Mouse (Mus musculus) midbrain, embryonic 16.5 days (tissue): ENCODE results near the gene Magea3. TPM values are rescaled to one million over a fixed set of nuclear protein-coding genes. Genes with fewer than 3 reads are reported as not detected.
"Not testable (repeated sequence)": the region's sequence is repeated elsewhere in the genome, so short reads cannot be mapped to it uniquely, and the experiment has no call there.

Source experiments
- ATAC-seq: fragments of 200-750 bp; cut with Nextera tagmentation; 2 replicates; pipeline ENCODE4 v1.8.0; 2017; ENCODE audit warnings: moderate TSS enrichment
- H3K27ac ChIP-seq: fragments of 300-500 bp; sonication (generic); 2 replicates; pipeline ENCODE4 v1.5.1; 2014; ENCODE audit warnings: mild to moderate bottlenecking, low read length, mixed read lengths
- H3K27me3 ChIP-seq: fragments of 300-500 bp; sonication (generic); 2 replicates; pipeline ENCODE4 v1.6.1; 2014; ENCODE audit warnings: low read depth, low read length, mixed read lengths; ENCODE audit not compliant: control insufficient read depth, insufficient read depth
- H3K36me3 ChIP-seq: fragments of 300-500 bp; sonication (generic); 2 replicates; pipeline ENCODE4 v1.6.1; 2014; ENCODE audit warnings: mild to moderate bottlenecking, low read length, moderate library complexity, mixed read lengths; ENCODE audit not compliant: control insufficient read depth, insufficient read depth
- H3K4me1 ChIP-seq: fragments of 300-500 bp; sonication (generic); 2 replicates; pipeline ENCODE4 v1.6.1; 2014; ENCODE audit warnings: mild to moderate bottlenecking, low read length, mixed read lengths; ENCODE audit not compliant: control insufficient read depth, insufficient read depth
- H3K4me2 ChIP-seq: fragments of 300-500 bp; sonication (generic); 2 replicates; pipeline ENCODE4 v1.6.1; 2014; ENCODE audit warnings: mild to moderate bottlenecking, low read length, mixed read lengths
- H3K4me3 ChIP-seq: fragments of 300-500 bp; sonication (generic); 2 replicates; pipeline ENCODE4 v1.5.1; 2014; ENCODE audit warnings: low read depth, mild to moderate bottlenecking, low read length, moderate library complexity, mixed read lengths
- H3K9ac ChIP-seq: fragments of 300-500 bp; sonication (generic); 2 replicates; pipeline ENCODE4 v1.6.1; 2014; ENCODE audit warnings: low read depth, low read length, mixed read lengths
- H3K9me3 ChIP-seq: fragments of 300-500 bp; sonication (generic); replicated peaks from 2 replicates; pipeline ENCODE4 v1.6.1; 2014; ENCODE audit warnings: mild to moderate bottlenecking, low read length, mixed read lengths; ENCODE audit not compliant: control insufficient read depth, poor library complexity, severe bottlenecking
- WGBS: fragments of 180-500 bp; shearing (Covaris S2); extraction: QIAGEN DNeasy Blood & Tissue Kit; methylation state at CpG from one replicate; pipeline ENCODE4 v1.1.7; 2014; 5-methylcytosine and 5-hydroxymethylcytosine counted together
- polyA plus RNA-seq: library from polyadenylated mRNA; unstranded; fragments of >200 nt; fragmentation: Nextera tagmentation; extraction: Ambion mirVana; gene quantifications from 2 replicates; pipeline ENCODE4 v1.2.1, GENCODE M21; 2015

The Magea3 gene
- polyA plus RNA-seq: not detected in 2 replicates

DNA sequence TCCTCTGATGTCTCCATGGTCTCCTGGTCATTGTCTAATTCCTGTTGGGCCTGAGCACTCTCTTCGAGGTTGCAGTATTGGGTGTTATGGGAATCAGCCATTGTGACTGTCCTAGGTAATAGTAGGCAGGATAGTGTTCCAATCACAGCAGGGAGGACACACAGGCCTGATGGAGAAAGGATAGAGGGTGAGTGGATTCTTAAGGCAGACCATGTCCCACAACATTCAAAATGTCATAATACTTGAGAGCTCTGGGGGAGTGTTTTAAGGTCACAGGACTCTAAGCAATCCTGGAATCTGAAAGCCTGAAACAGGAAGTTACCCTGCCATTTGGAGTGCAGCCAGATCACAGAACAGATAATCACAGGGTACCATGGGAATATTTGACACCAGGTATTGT, at the start of gene Magea3:
TSS of gene Magea3 (minus strand) at position 101 of the 400 bp plus-strand sequence.
- H3K27ac ChIP-seq, H3K36me3 ChIP-seq, H3K4me2 ChIP-seq, ATAC-seq, H3K27me3 ChIP-seq, H3K4me1 ChIP-seq, H3K4me3 ChIP-seq, H3K9me3 ChIP-seq, H3K9ac ChIP-seq: not testable (repeated sequence)
- 40% methylated on average over 1 of the region's 1 CpGs for WGBS

DNA sequence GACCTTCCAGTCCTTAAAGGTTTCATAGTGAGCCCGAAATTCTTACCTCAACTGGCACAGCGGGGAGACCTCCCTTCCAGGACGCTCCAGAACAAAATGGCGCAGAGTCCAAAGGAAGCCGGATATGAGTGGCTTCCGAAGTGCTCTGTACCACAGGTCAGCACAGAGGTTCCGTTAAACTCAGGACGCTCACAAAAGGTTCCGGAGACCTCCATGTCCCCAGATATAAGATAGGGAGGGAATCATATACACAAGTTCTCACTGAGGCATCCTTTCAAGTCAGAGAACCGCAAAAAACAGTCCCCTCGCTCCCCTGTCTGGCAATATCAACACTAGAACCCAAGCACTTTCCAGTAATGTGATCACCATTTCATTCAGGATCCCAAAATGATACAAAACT, 46.4 kb upstream of the Magea3 start, which contains the start of gene Magea8:
TSS of gene Magea8 (minus strand) at position 101 of the 400 bp plus-strand sequence.
- H3K4me2 ChIP-seq, H3K27ac ChIP-seq, H3K4me3 ChIP-seq, H3K9me3 ChIP-seq, H3K4me1 ChIP-seq, H3K27me3 ChIP-seq, ATAC-seq, H3K9ac ChIP-seq, H3K36me3 ChIP-seq: not testable (repeated sequence)
- WGBS: 86% methylated on average over 9 of the region's 11 CpGs

DNA sequence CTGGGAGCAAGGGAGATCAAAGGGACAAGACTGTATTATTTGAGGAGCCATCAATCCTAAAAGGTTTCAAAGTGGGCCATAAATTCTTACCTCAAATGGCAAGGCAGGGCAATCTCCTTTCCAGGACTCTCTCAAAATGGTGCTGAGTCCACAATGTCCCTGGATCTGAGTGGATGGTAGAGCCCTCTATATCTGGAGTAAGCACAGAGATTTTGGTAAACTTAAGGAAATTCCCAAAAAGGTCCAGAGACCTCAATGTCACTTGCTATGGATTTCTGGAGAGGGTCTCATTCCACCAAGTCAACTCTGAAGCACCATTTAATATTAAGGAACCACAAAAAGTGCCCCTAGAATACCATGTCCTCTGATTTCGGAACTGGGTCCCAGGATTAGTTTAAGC, 13.4 kb downstream of the Magea3 start, which contains the start of gene Magea6:
TSS of gene Magea6 (minus strand) at position 101 of the 400 bp plus-strand sequence.
- H3K9ac ChIP-seq, H3K4me2 ChIP-seq, ATAC-seq, H3K4me3 ChIP-seq, H3K36me3 ChIP-seq, H3K27ac ChIP-seq, H3K27me3 ChIP-seq, H3K9me3 ChIP-seq, H3K4me1 ChIP-seq: not testable (repeated sequence)
- 71% methylated on average over 1 of the region's 1 CpGs for WGBS

Other genes with a start within 250 kb of the Magea3 start
- gene Cldn34b1, start 59.2 kb downstream of the Magea3 start, polyA plus RNA-seq: not detected in 2 replicates
- not detected in 2 replicates for gene Magea6, start 13.5 kb downstream of the Magea3 start, polyA plus RNA-seq
- not detected in 2 replicates for gene Magea8, start 46.3 kb upstream of the Magea3 start, polyA plus RNA-seq
- gene Magea5, start 113.6 kb upstream of the Magea3 start, polyA plus RNA-seq: not detected in 2 replicates
- not detected in 2 replicates for gene Magea1, start 140.3 kb upstream of the Magea3 start, polyA plus RNA-seq
- not detected in 2 replicates for gene Magea2, start 144.2 kb upstream of the Magea3 start, polyA plus RNA-seq
- not detected in 2 replicates for gene Cldn34b2, start 178.9 kb upstream of the Magea3 start, polyA plus RNA-seq